Mouse (Mus musculus) MEL (cell line): ENCODE data around the gene Olfr692. TPM values are rescaled to one million over a fixed set of nuclear protein-coding genes. Genes with fewer than 3 reads are reported as not detected.

ENCODE experiments used
- DNase-seq: peaks from one replicate; pipeline ENCODE4 v3.0.0; 2011; ENCODE audit warnings: low read depth, low spot score
- H3K27ac ChIP-seq: 2 replicates; pipeline ENCODE4 v1.5.1; 2012; ENCODE audit warnings: low read depth, mild to moderate bottlenecking, control low read depth, low read length, moderate library complexity; ENCODE audit not compliant: control insufficient read depth
- H3K27me3 ChIP-seq, 2 experiments: fragments of 150-350 bp in 1 of 2; sonication (generic) in 1 of 2; 2 replicates each; pipeline ENCODE4 v1.6.1; 2012; ENCODE audit warnings: low read length in 2 of 2, mild to moderate bottlenecking in 2 of 2, improper control_type of control experiment in 1 of 2, moderate library complexity in 1 of 2; ENCODE audit not compliant: insufficient read depth in 2 of 2, control insufficient read depth in 1 of 2
- H3K36me3 ChIP-seq, 2 experiments: 2 replicates each; pipeline ENCODE4 v1.6.1; 2012 to 2014; ENCODE audit warnings: low read length in 2 of 2, improper control_type of control experiment in 1 of 2, inconsistent platforms in 1 of 2, mild to moderate bottlenecking in 1 of 2; ENCODE audit not compliant: insufficient read depth in 2 of 2, control insufficient read depth in 1 of 2
- H3K4me1 ChIP-seq, 2 experiments: fragments of 150-350 bp in 1 of 2; sonication (generic) in 1 of 2; 2 replicates each; pipeline ENCODE4 v1.6.1; 2012; ENCODE audit warnings: low read length in 2 of 2, improper control_type of control experiment in 1 of 2, mild to moderate bottlenecking in 1 of 2; ENCODE audit not compliant: insufficient read depth in 2 of 2, control insufficient read depth in 1 of 2
- H3K4me3 ChIP-seq, 2 experiments: fragments of 150-350 bp in 1 of 2; sonication (generic) in 1 of 2; 2 replicates each; pipeline ENCODE4 v1.5.1; 2012; ENCODE audit warnings: low read depth in 2 of 2, low read length in 2 of 2, mild to moderate bottlenecking in 2 of 2, moderate library complexity in 2 of 2, control low read depth in 1 of 2, improper control_type of control experiment in 1 of 2; ENCODE audit not compliant: control insufficient read depth in 1 of 2, insufficient read depth in 1 of 2
- H3K79me2 ChIP-seq: 2 replicates; pipeline ENCODE4 v1.6.1; 2012; ENCODE audit warnings: mild to moderate bottlenecking, low read length, moderate library complexity; ENCODE audit not compliant: control insufficient read depth, poor library complexity, insufficient read depth
- H3K9ac ChIP-seq: 2 replicates; pipeline ENCODE4 v1.6.1; 2012; ENCODE audit warnings: low read depth, mild to moderate bottlenecking, control low read depth, low read length, moderate library complexity; ENCODE audit not compliant: control insufficient read depth, poor library complexity, severe bottlenecking
- H3K9me3 ChIP-seq: fragments of 150-350 bp; sonication (generic); replicated peaks from 2 replicates; pipeline ENCODE4 v1.6.1; 2012; ENCODE audit warnings: mild to moderate bottlenecking, low read length, improper control_type of control experiment, moderate library complexity; ENCODE audit not compliant: insufficient read depth
- E2F4 ChIP-seq: IDR thresholded peaks from 2 replicates; pipeline ENCODE4 v1.6.1; 2011; ENCODE audit warnings: low read depth, low read length, improper control_type of control experiment, borderline replicate concordance
- JUND ChIP-seq: IDR thresholded peaks from 2 replicates; pipeline ENCODE4 v1.6.1; 2011; ENCODE audit warnings: low read depth, mild to moderate bottlenecking, improper control_type of control experiment, low read length
- POLR2AphosphoS2 ChIP-seq: IDR thresholded peaks from 2 replicates; pipeline ENCODE4 v1.6.1; 2011; ENCODE audit warnings: low read length, improper control_type of control experiment
- POLR2AphosphoS5 ChIP-seq: IDR thresholded peaks from 2 replicates; pipeline ENCODE4 v1.6.1; 2012; ENCODE audit warnings: low read depth, borderline replicate concordance, mild to moderate bottlenecking, inconsistent platforms, low read length, moderate library complexity, mixed read lengths
- RAD21 ChIP-seq: IDR thresholded peaks from 2 replicates; pipeline ENCODE4 v1.6.1; 2011; ENCODE audit warnings: mild to moderate bottlenecking, low read depth, low read length, improper control_type of control experiment
- RCOR1 ChIP-seq: IDR thresholded peaks from 2 replicates; pipeline ENCODE4 v1.6.1; 2012; ENCODE audit warnings: low read depth, mild to moderate bottlenecking, inconsistent platforms, low read length, improper control_type of control experiment
- TAL1 ChIP-seq: IDR thresholded peaks from 2 replicates; pipeline ENCODE4 v1.6.1; 2012; ENCODE audit warnings: mild to moderate bottlenecking, inconsistent platforms, low read length, moderate library complexity, mixed read lengths
- ZKSCAN1 ChIP-seq: IDR thresholded peaks from 2 replicates; pipeline ENCODE4 v1.6.1; 2012; ENCODE audit warnings: low read depth, mild to moderate bottlenecking, inconsistent platforms, low read length, improper control_type of control experiment, moderate library complexity
- polyA plus RNA-seq, 2 experiments: library from polyadenylated mRNA; stranded (reverse) in 1 of 2; unstranded in 1 of 2; fragments of >175 nt in 1 of 2; fragments of >200 nt in 1 of 2; gene quantifications; 2 replicates each; pipeline versions ENCODE4 v1.2.1 to v1.2.4; 2012; ENCODE audit warnings: low replicate concordance in 2 of 2, low read depth in 1 of 2; ENCODE audit not compliant: insufficient read length in 2 of 2, insufficient read depth in 1 of 2, missing spikeins in 1 of 2
- total RNA-seq: library from RNA; depleted of rRNA; stranded (reverse); fragments of 300-350 nt; gene quantifications from 2 replicates; pipeline ENCODE4 v1.2.3, GENCODE M21; 2012; rRNA removed

Gene Olfr692
- total and polyA plus RNA-seq, 3 experiments, result not detected

DNA sequence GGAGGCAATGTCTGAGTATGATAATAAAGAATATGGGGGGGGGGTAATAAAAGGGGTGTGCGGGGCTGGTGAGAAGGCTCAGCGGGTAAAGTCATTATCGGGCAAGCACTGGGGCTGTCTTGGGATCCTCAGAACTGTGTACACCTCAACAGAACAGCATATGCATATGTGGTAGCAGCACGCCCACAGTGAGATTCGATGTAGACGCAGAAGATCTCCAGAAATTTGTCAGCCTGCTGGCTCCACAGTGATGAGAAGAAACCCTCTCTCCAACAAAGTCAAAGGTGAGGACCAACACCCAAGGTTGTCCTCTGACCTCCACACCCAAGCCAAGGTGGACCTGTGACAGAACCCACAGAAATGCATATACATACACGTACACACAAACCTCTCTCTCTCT, 48.5 kb downstream of the Olfr692 start:
- H3K4me1 ChIP-seq, result no peaks in the 10 kb centered on the region
- no peak overlapping the region for H3K9ac ChIP-seq
- H3K4me3 ChIP-seq, result no peak overlapping the region
- H3K27ac ChIP-seq, result no peak overlapping the region
- TF ChIP-seq RAD21 (no peak), JUND (no peak), ZKSCAN1 (no peak), POLR2AphosphoS5 (no peak), POLR2AphosphoS2 (no peak), E2F4 (no peak)
- TF ChIP-seq, all 39 proteins: peak for 0
- Histone ChIP-seq H3K27me3 (peaks cover 0 to 2% of the 10 kb centered on the region in 2 experiments; a peak in 1 of 4 replicates), H3K9me3 (no peaks in the 10 kb centered on the region), H3K36me3 (no peaks in the 10 kb centered on the region), H3K79me2 (no peaks in the 10 kb centered on the region)
- DNase-seq, result no peak

DNA sequence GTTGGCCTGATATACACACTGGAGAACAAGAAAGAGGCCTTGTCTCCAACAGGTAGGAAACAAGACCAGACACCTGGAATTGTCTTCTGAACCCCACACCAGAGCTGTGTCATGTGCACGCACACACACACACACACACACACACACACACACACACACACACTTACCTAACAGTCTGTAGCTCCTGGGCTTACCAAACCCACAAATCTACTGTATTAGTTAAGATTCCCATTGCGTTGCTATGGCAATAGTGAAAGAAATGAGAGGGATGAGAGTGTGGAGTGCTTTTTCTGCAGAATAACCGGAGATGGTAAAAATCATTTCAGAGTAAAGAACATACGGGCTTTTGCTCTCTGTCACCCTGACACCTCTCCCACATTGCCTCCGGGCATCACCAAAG, 50.1 kb downstream of the Olfr692 start:
- no peak for DNase-seq
- no peak overlapping the region for H3K27ac ChIP-seq
- TF ChIP-seq TAL1, result no peak
- no peak for TF ChIP-seq RAD21
- TF ChIP-seq JUND, result no peak
- TF ChIP-seq RCOR1, result no peak
- H3K4me1 ChIP-seq, result no peaks in the 10 kb centered on the region
- H3K4me3 ChIP-seq, result no peak overlapping the region
- no peaks in the 10 kb centered on the region for H3K36me3 ChIP-seq
- H3K27me3 ChIP-seq, result peaks cover 0 to 2% of the 10 kb centered on the region in 2 experiments; a peak in 1 of 4 replicates
- H3K79me2 ChIP-seq, result no peaks in the 10 kb centered on the region
- H3K9me3 ChIP-seq, result no peaks in the 10 kb centered on the region
- no peak overlapping the region for H3K9ac ChIP-seq

Other genes with a start within 250 kb of the Olfr692 start
- not detected in 2 replicates for gene Olfr683, start 221.2 kb upstream of the Olfr692 start, total RNA-seq
- not detected for gene Olfr683, start 221.2 kb upstream of the Olfr692 start, polyA plus RNA-seq
- not detected in 2 replicates for gene Olfr684, start 204.6 kb upstream of the Olfr692 start, total RNA-seq
- gene Olfr684, start 204.6 kb upstream of the Olfr692 start, polyA plus RNA-seq, result not detected
- not detected in 2 replicates for gene Olfr685, start 182.2 kb upstream of the Olfr692 start, total RNA-seq
- not detected for gene Olfr685, start 182.2 kb upstream of the Olfr692 start, polyA plus RNA-seq
- not detected in 2 replicates for gene Olfr686, start 160.7 kb upstream of the Olfr692 start, total RNA-seq
- not detected for gene Olfr686, start 160.7 kb upstream of the Olfr692 start, polyA plus RNA-seq
- not detected in 2 replicates for gene Olfr688, start 80.1 kb upstream of the Olfr692 start, total RNA-seq
- not detected for gene Olfr688, start 80.1 kb upstream of the Olfr692 start, polyA plus RNA-seq
- not detected in 2 replicates for gene Olfr689, start 57.1 kb upstream of the Olfr692 start, total RNA-seq
- gene Olfr689, start 57.1 kb upstream of the Olfr692 start, polyA plus RNA-seq, result not detected
- gene Olfr690, start 34.1 kb upstream of the Olfr692 start, total RNA-seq, result not detected in 2 replicates
- gene Olfr690, start 34.1 kb upstream of the Olfr692 start, polyA plus RNA-seq, result not detected
- gene Olfr691, start 26.0 kb upstream of the Olfr692 start, total RNA-seq, result not detected in 2 replicates
- not detected for gene Olfr691, start 26.0 kb upstream of the Olfr692 start, polyA plus RNA-seq
- 0.31 TPM in 1 of 2 replicates, not detected in the other for gene Gm5901, start 6.8 kb downstream of the Olfr692 start, total RNA-seq
- 1 to 10 TPM in 1 of 2 experiments, not detected in 1; 1.7 TPM for gene Gm5901, start 6.8 kb downstream of the Olfr692 start, polyA plus RNA-seq
- gene Fam160a2, start 31.8 kb downstream of the Olfr692 start, total RNA-seq, result 6.2 and 7.8 TPM in 2 replicates
- gene Fam160a2, start 31.8 kb downstream of the Olfr692 start, polyA plus RNA-seq, result 10 to 100 TPM in 1 of 2 experiments, not detected in 1; 17.7 TPM
- not detected in 2 replicates for gene Cnga4, start 36.3 kb downstream of the Olfr692 start, total RNA-seq
- not detected for gene Cnga4, start 36.3 kb downstream of the Olfr692 start, polyA plus RNA-seq
- gene Cckbr, start 57.5 kb downstream of the Olfr692 start, total RNA-seq, result not detected in 2 replicates
- not detected for gene Cckbr, start 57.5 kb downstream of the Olfr692 start, polyA plus RNA-seq
- not detected in 2 replicates for gene Cavin3, start 114.1 kb downstream of the Olfr692 start, total RNA-seq
- gene Cavin3, start 114.1 kb downstream of the Olfr692 start, polyA plus RNA-seq, result not detected
- gene Smpd1, start 186.1 kb downstream of the Olfr692 start, total RNA-seq, result 17.9 and 22.2 TPM in 2 replicates
- gene Smpd1, start 186.1 kb downstream of the Olfr692 start, polyA plus RNA-seq, result 10 to 100 TPM; 32.3 to 98.7 TPM
- gene Apbb1, start 213.4 kb downstream of the Olfr692 start, total RNA-seq, result not detected in 2 replicates
- under 1 TPM in 1 of 2 experiments, not detected in 1; 0.13 TPM for gene Apbb1, start 213.4 kb downstream of the Olfr692 start, polyA plus RNA-seq
- gene Hpx, start 231.9 kb downstream of the Olfr692 start, total RNA-seq, result not detected in 2 replicates
- gene Hpx, start 231.9 kb downstream of the Olfr692 start, polyA plus RNA-seq, result under 1 TPM in 1 of 2 experiments, not detected in 1; 0.14 TPM